Mouse (Mus musculus): ENCODE results near the gene Igfl3. TPM values are rescaled to one million over a fixed set of nuclear protein-coding genes. Genes with fewer than 3 reads are reported as not detected.

Gene Igfl3
- total RNA-seq (2014; rRNA removed): not detected in 2 replicates
- not detected in 2 replicates for polyA plus RNA-seq (2012; rRNA removed)

- no peak within 1 kb of the TSS for H3K4me3 ChIP-seq (ENCODE audit: insufficient read depth, low read depth, low read length)
- no peak for TF ChIP-seq CTCF (IDR thresholded peaks at IDR 0.05; ENCODE audit: low read depth, low read length)
- no peak for TF ChIP-seq POLR2A (IDR thresholded peaks at IDR 0.05; ENCODE audit: extremely low read depth, insufficient read depth, low read length)
- no peak for DNase-seq (ENCODE audit: extremely low read depth, low read depth, low spot score)
- no peaks in the 10 kb centered on the region for H3K36me3 ChIP-seq (ENCODE audit: control insufficient read depth, insufficient read depth, low read length)
- H3K27me3 ChIP-seq (ENCODE audit: control insufficient read depth, insufficient read depth, low read length): no peaks in the 10 kb centered on the region
- no peaks in the 10 kb centered on the region for H3K79me2 ChIP-seq (ENCODE audit: control insufficient read depth, insufficient read depth, low read length)
- no peak within 1 kb of the TSS for H3K9ac ChIP-seq (ENCODE audit: low read depth, low read length)
- no peaks in the 10 kb centered on the region for H3K4me1 ChIP-seq (ENCODE audit: control insufficient read depth, insufficient read depth, low read length)
- H3K27ac ChIP-seq (replicated peaks; ENCODE audit: insufficient read depth, low read depth, low read length): no peak within 1 kb of the TSS
These were observed at the start of gene Igfl3 for GRCm38 (mm10) chr7:18176194-18176593. Igfl3 (plus strand) TSS chr7:18176494.

- Histone ChIP-seq H3K79me2 (ENCODE audit: control insufficient read depth, insufficient read depth, low read length) (no peaks in the 10 kb centered on the region), H3K4me1 (ENCODE audit: control insufficient read depth, insufficient read depth, low read length) (no peaks in the 10 kb centered on the region), H3K27me3 (ENCODE audit: control insufficient read depth, insufficient read depth, low read length) (peaks cover 3% of the 10 kb centered on the region; the same call in 1 of the 2 replicates), H3K4me3 (ENCODE audit: insufficient read depth, low read depth, low read length) (no peak overlapping the region), H3K9ac (ENCODE audit: low read depth, low read length) (no peak overlapping the region), H3K27ac (replicated peaks; ENCODE audit: insufficient read depth, low read depth, low read length) (no peak overlapping the region), H3K36me3 (ENCODE audit: control insufficient read depth, insufficient read depth, low read length) (no peaks in the 10 kb centered on the region)
- TF ChIP-seq POLR2A (IDR thresholded peaks at IDR 0.05; ENCODE audit: extremely low read depth, insufficient read depth, low read length) (no peak), CTCF (IDR thresholded peaks at IDR 0.05; ENCODE audit: low read depth, low read length) (peak; percentile 38; the same call in 1 of the 2 replicates)
- 9% methylated on average over 9 of the region's 9 CpGs for WGBS
- DNase-seq (ENCODE audit: extremely low read depth, low read depth, low spot score): peak; percentile 38
These were observed 34.6 kb downstream of the Igfl3 start for GRCm38 (mm10) chr7:18210938-18211337.

GRCm38 (mm10) chr7:18214699-18215098 is 38.4 kb downstream of the Igfl3 start:
- DNase-seq (ENCODE audit: extremely low read depth, low read depth, low spot score): peak; percentile 27
- Histone ChIP-seq H3K36me3 (ENCODE audit: control insufficient read depth, insufficient read depth, low read length) (no peaks in the 10 kb centered on the region), H3K79me2 (ENCODE audit: control insufficient read depth, insufficient read depth, low read length) (no peaks in the 10 kb centered on the region), H3K4me3 (ENCODE audit: insufficient read depth, low read depth, low read length) (no peak overlapping the region), H3K4me1 (ENCODE audit: control insufficient read depth, insufficient read depth, low read length) (no peaks in the 10 kb centered on the region), H3K27me3 (ENCODE audit: control insufficient read depth, insufficient read depth, low read length) (peaks cover 3% of the 10 kb centered on the region; the same call in 1 of the 2 replicates), H3K9ac (ENCODE audit: low read depth, low read length) (no peak overlapping the region), H3K27ac (replicated peaks; ENCODE audit: insufficient read depth, low read depth, low read length) (no peak overlapping the region)
- TF ChIP-seq POLR2A (IDR thresholded peaks at IDR 0.05; ENCODE audit: extremely low read depth, insufficient read depth, low read length): no peak
- no peak for TF ChIP-seq CTCF (IDR thresholded peaks at IDR 0.05; ENCODE audit: low read depth, low read length)
- 63% methylated on average over 1 of the region's 1 CpGs for WGBS

Other genes with a start within 250 kb of the Igfl3 start
- gene Ceacam11, start 204.4 kb upstream of the Igfl3 start, total RNA-seq (2014; rRNA removed): not detected in 2 replicates
- not detected in 2 replicates for gene Ceacam11, start 204.4 kb upstream of the Igfl3 start, polyA plus RNA-seq (2012; rRNA removed)
- gene Ceacam13, start 166.6 kb upstream of the Igfl3 start, total RNA-seq (2014; rRNA removed): not detected in 2 replicates
- gene Ceacam13, start 166.6 kb upstream of the Igfl3 start, polyA plus RNA-seq (2012; rRNA removed): not detected in 2 replicates
- not detected in 2 replicates for gene Ceacam12, start 110.6 kb upstream of the Igfl3 start, total RNA-seq (2014; rRNA removed)
- gene Ceacam12, start 110.6 kb upstream of the Igfl3 start, polyA plus RNA-seq (2012; rRNA removed): not detected in 2 replicates
- gene Mill1, start 68.9 kb downstream of the Igfl3 start, total RNA-seq (2014; rRNA removed): not detected in 2 replicates
- gene Mill1, start 68.9 kb downstream of the Igfl3 start, polyA plus RNA-seq (2012; rRNA removed): not detected in 2 replicates
- not detected in 2 replicates for gene Psg18, start 178.5 kb downstream of the Igfl3 start, total RNA-seq (2014; rRNA removed)
- not detected in 2 replicates for gene Psg18, start 178.5 kb downstream of the Igfl3 start, polyA plus RNA-seq (2012; rRNA removed)